Mouse (Mus musculus) lung, embryonic 14.5 days (tissue): ENCODE results near the gene Greb1. TPM values are rescaled to one million over a fixed set of nuclear protein-coding genes. Genes with fewer than 3 reads are reported as not detected.
A peak's percentile ranks its signal among the peaks of the same experiment; 100 is the strongest.

ENCODE experiments used
- ATAC-seq: fragments of 200-750 bp; cut with Nextera tagmentation; 2 replicates; pipeline ENCODE4 v1.8.0; 2017; ENCODE audit warnings: mild to moderate bottlenecking, moderate TSS enrichment, moderate library complexity; ENCODE audit not compliant: insufficient read depth
- DNase-seq: peaks from one replicate; pipeline ENCODE4 v3.0.0-alpha.2; 2015
- H3K27ac ChIP-seq: fragments of 300-500 bp; sonication (generic); 2 replicates; pipeline ENCODE4 v1.5.1; 2014; ENCODE audit warnings: low read depth, mild to moderate bottlenecking, moderate library complexity
- H3K27me3 ChIP-seq: fragments of 300-500 bp; sonication (generic); 2 replicates; pipeline ENCODE4 v1.6.1; 2014; ENCODE audit warnings: low read length, control low read depth; ENCODE audit not compliant: insufficient read depth
- H3K36me3 ChIP-seq: fragments of 300-500 bp; sonication (generic); 2 replicates; pipeline ENCODE4 v1.6.1; 2014; ENCODE audit warnings: control low read depth; ENCODE audit not compliant: insufficient read depth
- H3K4me1 ChIP-seq: fragments of 300-500 bp; sonication (generic); 2 replicates; pipeline ENCODE4 v1.6.1; 2014; ENCODE audit warnings: antibody characterized with exemption, control low read depth; ENCODE audit not compliant: insufficient read depth
- H3K4me2 ChIP-seq: fragments of 300-500 bp; sonication (generic); 2 replicates; pipeline ENCODE4 v1.6.1; 2014; ENCODE audit warnings: mild to moderate bottlenecking
- H3K4me3 ChIP-seq: fragments of 300-500 bp; sonication (generic); 2 replicates; pipeline ENCODE4 v1.5.1; 2014; ENCODE audit warnings: low read depth, low read length
- H3K9ac ChIP-seq: fragments of 300-500 bp; sonication (generic); 2 replicates; pipeline ENCODE4 v1.6.1; 2014
- H3K9me3 ChIP-seq: fragments of 300-500 bp; sonication (generic); 2 replicates; pipeline ENCODE4 v1.6.1; 2016; ENCODE audit warnings: low read depth, low read length, control low read depth
- CTCF ChIP-seq: IDR thresholded peaks from 2 replicates; pipeline ENCODE4 v1.5.1; 2016; ENCODE audit warnings: antibody characterized with exemption, low read depth
- WGBS: fragments of 180-500 bp; shearing (Covaris S2); extraction: QIAGEN DNeasy Blood & Tissue Kit; methylation state at CpG from one replicate; pipeline ENCODE4 v1.1.7; 2014; 5-methylcytosine and 5-hydroxymethylcytosine counted together
- polyA plus RNA-seq: library from polyadenylated mRNA; unstranded; fragments of >200 nt; fragmentation: Nextera tagmentation; extraction: Ambion mirVana; gene quantifications from 2 replicates; pipeline ENCODE4 v1.2.1, GENCODE M21; 2014

The Greb1 gene
- polyA plus RNA-seq, 1 experiment from 2014 or later = 4.4 TPM

- Histone ChIP-seq H3K4me1 (0 out of 2 replicates have a peak, but pooled peaks cover 4% of the 10 kb centered on the region), H3K9ac (no peak overlapping the region), H3K36me3 (no peaks in the 10 kb centered on the region), H3K27me3 (no peaks in the 10 kb centered on the region), H3K4me3 (no peak overlapping the region), H3K4me2 (no peak overlapping the region), H3K27ac (no peak overlapping the region), H3K9me3 (no peaks in the 10 kb centered on the region)
- DNase-seq = no peak
- WGBS = 90% methylated on average over 6 of the region's 6 CpGs
- TF ChIP-seq CTCF = no peak
- ATAC-seq = no peak
These were observed 49.1 kb downstream of the Greb1 start for GRCm38 (mm10) chr12:16751609-16752008.

DNA sequence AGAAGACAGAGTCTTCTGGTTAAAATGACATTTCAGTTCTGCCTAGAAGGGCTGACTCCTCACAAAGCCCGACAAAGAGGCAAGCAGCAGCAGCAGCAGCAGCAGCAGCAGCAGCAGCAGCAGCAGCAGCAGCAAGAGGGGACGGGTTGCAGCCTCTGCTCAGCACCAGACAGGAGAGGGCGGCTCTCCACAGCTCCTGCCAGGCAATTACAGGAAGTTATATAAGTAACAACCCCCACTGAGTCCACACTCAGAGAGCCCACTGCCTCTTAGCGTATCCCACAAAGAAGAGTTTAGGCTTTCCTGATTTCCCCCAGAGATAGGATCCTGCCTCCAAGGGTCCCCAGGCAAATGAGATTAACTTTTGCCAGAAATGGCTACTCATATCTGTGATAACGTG lies 60.6 kb downstream of the Greb1 start:
- Histone ChIP-seq H3K4me3 (no peak overlapping the region), H3K27ac (no peak overlapping the region), H3K27me3 (no peaks in the 10 kb centered on the region), H3K4me2 (peak overlapping the region; percentile 31; the same call in 1 of the 2 replicates), H3K4me1 (0 out of 2 replicates have a peak, but pooled peaks cover 5% of the 10 kb centered on the region), H3K9me3 (no peaks in the 10 kb centered on the region), H3K9ac (no peak overlapping the region), H3K36me3 (no peaks in the 10 kb centered on the region)
- peak; percentile 51 for DNase-seq
- ATAC-seq = peak; percentile 65; the same call in 1 of the 2 replicates
- no peak for TF ChIP-seq CTCF
- WGBS = 21% methylated on average over 5 of the region's 5 CpGs

DNA sequence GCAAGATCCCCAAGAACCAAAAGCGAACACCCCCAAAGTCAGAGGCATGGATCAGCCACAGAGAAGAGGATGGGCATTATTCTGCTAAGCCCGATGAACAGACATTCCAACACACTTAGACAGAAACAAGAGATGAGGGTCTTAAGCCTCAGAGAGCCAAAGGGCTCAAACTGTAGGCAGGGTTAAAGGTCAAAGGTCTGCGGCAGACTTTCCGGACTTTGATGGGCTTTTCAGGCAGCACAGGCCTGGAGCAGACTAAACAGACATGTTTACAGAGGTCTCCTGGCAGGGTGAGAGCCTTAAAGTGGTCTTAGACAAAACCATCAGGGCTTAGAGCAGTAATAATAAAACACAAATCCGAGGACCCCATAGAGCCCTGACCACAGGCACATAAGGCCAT lies 63.4 kb downstream of the Greb1 start:
- no peak for ATAC-seq
- H3K4me2 ChIP-seq = no peak overlapping the region
- H3K36me3 ChIP-seq = no peaks in the 10 kb centered on the region
- no peak for DNase-seq
- H3K9me3 ChIP-seq = no peaks in the 10 kb centered on the region
- no peaks in the 10 kb centered on the region for H3K27me3 ChIP-seq
- TF ChIP-seq CTCF = no peak
- 0 out of 2 replicates have a peak, but pooled peaks cover 5% of the 10 kb centered on the region for H3K4me1 ChIP-seq
- no peak overlapping the region for H3K9ac ChIP-seq
- no peak overlapping the region for H3K4me3 ChIP-seq
- WGBS = 32% methylated on average over 5 of the region's 5 CpGs
- H3K27ac ChIP-seq = no peak overlapping the region

- Histone ChIP-seq H3K9me3 (no peaks in the 10 kb centered on the region), H3K9ac (no peak overlapping the region), H3K27me3 (no peaks in the 10 kb centered on the region), H3K36me3 (no peaks in the 10 kb centered on the region), H3K27ac (no peak overlapping the region), H3K4me2 (no peak overlapping the region), H3K4me3 (no peak overlapping the region), H3K4me1 (0 out of 2 replicates have a peak, but pooled peaks cover 2% of the 10 kb centered on the region)
- WGBS = 87% methylated on average over 3 of the region's 3 CpGs
- no peak for ATAC-seq
- DNase-seq = no peak
- TF ChIP-seq CTCF = no peak
These were observed 66.0 kb downstream of the Greb1 start for GRCm38 (mm10) chr12:16734698-16735097.

DNA sequence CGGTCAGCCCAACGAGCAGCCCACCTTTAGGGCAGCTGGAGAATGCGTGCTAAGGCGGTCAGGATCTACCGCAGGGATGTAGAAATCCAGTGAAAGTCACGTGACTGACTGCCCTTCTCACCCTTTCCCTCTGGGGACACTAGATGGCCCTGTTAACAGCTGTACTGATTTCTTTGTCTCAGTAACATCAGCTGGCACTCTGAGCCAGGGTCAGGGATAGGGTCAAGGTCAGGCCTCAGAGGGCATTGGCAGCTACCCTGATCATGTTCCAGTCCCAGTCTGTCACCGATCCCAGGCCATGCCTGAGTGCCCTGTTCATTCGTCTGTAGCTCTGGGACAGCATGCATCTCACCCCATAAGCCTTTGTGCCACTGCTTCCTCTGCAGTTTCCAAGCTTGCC lies 66.7 kb downstream of the Greb1 start:
- no peak overlapping the region for H3K4me2 ChIP-seq
- no peaks in the 10 kb centered on the region for H3K36me3 ChIP-seq
- ATAC-seq (no peak), DNase-seq (no peak)
- WGBS = 67% methylated on average over 8 of the region's 8 CpGs
- 0 out of 2 replicates have a peak, but pooled peaks have one; percentile 5 for TF ChIP-seq CTCF
- no peak overlapping the region for H3K9ac ChIP-seq
- H3K4me1 ChIP-seq = 0 out of 2 replicates have a peak, but pooled peaks cover 2% of the 10 kb centered on the region
- no peaks in the 10 kb centered on the region for H3K9me3 ChIP-seq
- no peaks in the 10 kb centered on the region for H3K27me3 ChIP-seq
- H3K4me3 ChIP-seq = no peak overlapping the region
- H3K27ac ChIP-seq = no peak overlapping the region

GRCm38 (mm10) chr12:16731121-16731741 lies 69.5 kb downstream of the Greb1 start:
- no peaks in the 10 kb centered on the region for H3K27me3 ChIP-seq
- no peaks in the 10 kb centered on the region for H3K9me3 ChIP-seq
- no peaks in the 10 kb centered on the region for H3K36me3 ChIP-seq
- DNase-seq = peak; percentile 92
- H3K4me2 ChIP-seq = peak overlapping the region; percentile 35; the same call in 1 of the 2 replicates
- WGBS = 54% methylated on average over 11 of the region's 11 CpGs
- no peak overlapping the region for H3K4me3 ChIP-seq
- ATAC-seq = peak; percentile 87
- peak overlapping the region; percentile 12; the same call in 1 of the 2 replicates for H3K27ac ChIP-seq
- no peaks in the 10 kb centered on the region for H3K4me1 ChIP-seq
- TF ChIP-seq CTCF = no peak
- H3K9ac ChIP-seq = no peak overlapping the region

DNA sequence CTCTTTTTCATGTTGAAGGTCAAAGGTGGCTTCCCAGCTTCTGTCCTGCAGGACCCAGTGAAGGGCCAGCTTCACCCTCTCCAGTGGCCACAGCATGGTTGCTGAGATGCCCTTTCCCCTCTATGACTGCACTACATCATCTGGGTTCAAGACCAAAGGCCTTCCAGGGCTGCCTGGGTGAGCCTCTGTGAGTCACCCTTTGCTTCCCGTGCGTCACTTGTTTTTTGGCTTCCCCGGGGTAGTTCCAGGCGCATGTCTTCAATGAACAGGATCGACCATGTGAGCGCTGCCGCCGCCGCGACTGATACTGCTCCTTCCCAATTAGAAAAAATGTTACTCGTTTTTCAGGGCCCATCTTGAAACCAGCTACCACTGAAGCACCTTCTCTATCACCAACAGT lies 70.5 kb downstream of the Greb1 start:
- H3K36me3 ChIP-seq = no peaks in the 10 kb centered on the region
- 90% methylated on average over 11 of the region's 11 CpGs for WGBS

More for the DNA sequence above, 70.5 kb downstream of the Greb1 start:
- no peak overlapping the region for H3K4me2 ChIP-seq
- H3K27ac ChIP-seq = no peak overlapping the region
- DNase-seq (no peak), ATAC-seq (no peak)
- H3K4me3 ChIP-seq = no peak overlapping the region
- H3K9me3 ChIP-seq = no peaks in the 10 kb centered on the region
- TF ChIP-seq CTCF = no peak
- H3K9ac ChIP-seq = no peak overlapping the region
- H3K27me3 ChIP-seq = no peaks in the 10 kb centered on the region
- no peaks in the 10 kb centered on the region for H3K4me1 ChIP-seq
